Mouse (Mus musculus): ENCODE measurements at regions not wholly inside any gene's neighbourhood (a gene's known extent, or its start where the extent isn't known, plus 50 kb on each side); places are given as distances from the start of the nearest gene placed in this dataset.

DNA sequence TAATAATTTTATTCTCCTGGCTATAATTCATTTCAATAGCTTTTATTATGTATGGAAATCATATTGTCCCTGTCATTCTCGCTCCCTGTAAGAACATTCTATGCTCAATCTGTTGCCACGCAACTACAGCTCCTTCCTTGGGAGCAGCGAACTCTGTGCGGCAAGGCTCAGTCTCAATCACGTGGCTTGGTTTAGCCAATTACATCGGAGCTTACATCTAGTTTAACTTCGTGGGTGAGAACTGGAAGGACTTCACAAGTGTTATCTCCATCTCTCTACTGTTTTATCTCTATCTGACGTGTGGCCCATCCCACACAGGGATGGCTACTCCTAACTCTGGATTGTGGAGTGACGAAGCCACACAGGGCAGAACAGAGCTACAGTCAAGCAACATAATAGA lies 231.4 kb downstream of the Lmo4 start:
- 81% methylated on average over 9 of the region's 9 CpGs for WGBS
- no peak for ATAC-seq

DNA sequence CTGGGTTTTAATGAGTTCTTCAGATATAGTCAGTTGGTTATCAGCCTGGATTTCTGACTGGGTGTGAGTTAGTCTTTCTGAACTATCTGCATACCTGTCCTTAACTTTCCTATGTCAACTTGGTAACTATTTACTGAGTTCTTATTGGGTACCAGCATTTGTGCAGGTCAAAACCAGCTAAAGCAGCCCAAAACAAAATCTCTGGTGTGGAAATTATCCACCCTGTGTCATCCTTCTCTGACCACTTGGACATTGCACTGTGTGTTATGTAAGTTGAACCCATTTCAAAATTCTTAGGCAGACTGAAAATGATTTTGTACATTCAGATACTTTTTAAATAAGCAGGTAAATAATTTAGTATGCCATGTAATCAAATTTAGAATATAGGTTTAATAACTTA lies 232.7 kb downstream of the Lmo4 start:
- Histone ChIP-seq H3K4me3 (ENCODE audit: low read depth, low read length) (no peak overlapping the region), H3K27ac (ENCODE audit: low read depth, low read length) (no peak overlapping the region), H3K4me1 (replicated peaks; ENCODE audit: control insufficient read depth, insufficient read depth, low read length) (no peaks in the 10 kb centered on the region), H3K36me3 (ENCODE audit: control insufficient read depth, insufficient read depth) (no peaks in the 10 kb centered on the region), H3K9me3 (ENCODE audit: control insufficient read depth) (no peaks in the 10 kb centered on the region), H3K27me3 (replicated peaks; ENCODE audit: control insufficient read depth, insufficient read depth, low read length) (no peaks in the 10 kb centered on the region), H3K9ac (ENCODE audit: low read depth, low read length) (no peak overlapping the region), H3K4me2 (replicated peaks; ENCODE audit: low read depth) (no peak overlapping the region)
- TF ChIP-seq CTCF (IDR thresholded peaks at IDR 0.05; ENCODE audit: low read depth) = no peak
- ATAC-seq = no peak

More for the DNA sequence above, 231.4 kb downstream of the Lmo4 start:
- Histone ChIP-seq H3K9ac (ENCODE audit: low read depth, low read length) (no peak overlapping the region), H3K27ac (ENCODE audit: low read depth, low read length) (no peak overlapping the region), H3K4me3 (ENCODE audit: low read depth, low read length) (no peak overlapping the region), H3K27me3 (replicated peaks; ENCODE audit: control insufficient read depth, insufficient read depth, low read length) (no peaks in the 10 kb centered on the region), H3K4me2 (replicated peaks; ENCODE audit: low read depth) (no peak overlapping the region), H3K36me3 (ENCODE audit: control insufficient read depth, insufficient read depth) (no peaks in the 10 kb centered on the region), H3K4me1 (replicated peaks; ENCODE audit: control insufficient read depth, insufficient read depth, low read length) (no peaks in the 10 kb centered on the region), H3K9me3 (ENCODE audit: control insufficient read depth) (no peaks in the 10 kb centered on the region)
- TF ChIP-seq CTCF (IDR thresholded peaks at IDR 0.05; ENCODE audit: low read depth) = no peak

DNA sequence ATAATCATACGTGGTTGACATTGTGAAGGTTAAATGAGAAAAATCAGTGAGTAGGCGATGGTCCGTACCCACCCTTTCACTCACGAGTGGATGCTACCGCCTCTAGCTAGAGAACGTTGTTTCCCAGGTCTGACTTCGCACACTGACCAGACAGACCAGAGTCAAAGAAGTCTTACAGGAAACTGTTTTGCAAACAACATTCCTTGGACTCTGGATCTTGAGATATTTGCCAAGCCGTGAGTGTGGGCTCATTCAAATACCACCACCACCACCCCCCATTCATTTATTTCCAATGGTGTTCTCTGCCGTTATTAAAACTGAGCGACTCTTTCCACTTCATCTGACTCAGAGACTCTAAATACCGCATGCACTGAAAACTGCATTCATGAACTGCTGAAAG lies 234.2 kb downstream of the Lmo4 start:
- no peaks in the 10 kb centered on the region for H3K27me3 ChIP-seq (replicated peaks; ENCODE audit: control insufficient read depth, insufficient read depth, low read length)
- H3K9ac ChIP-seq (ENCODE audit: low read depth, low read length) = no peak overlapping the region
- no peaks in the 10 kb centered on the region for H3K9me3 ChIP-seq (ENCODE audit: control insufficient read depth)
- no peaks in the 10 kb centered on the region for H3K36me3 ChIP-seq (ENCODE audit: control insufficient read depth, insufficient read depth)
- no peaks in the 10 kb centered on the region for H3K4me1 ChIP-seq (replicated peaks; ENCODE audit: control insufficient read depth, insufficient read depth, low read length)
- no peak for ATAC-seq
- H3K4me3 ChIP-seq (ENCODE audit: low read depth, low read length) = no peak overlapping the region
- TF ChIP-seq CTCF (IDR thresholded peaks at IDR 0.05; ENCODE audit: low read depth) = no peak
- H3K27ac ChIP-seq (ENCODE audit: low read depth, low read length) = no peak overlapping the region
- WGBS = 62% methylated on average over 11 of the region's 11 CpGs
- H3K4me2 ChIP-seq (replicated peaks; ENCODE audit: low read depth) = no peak overlapping the region

DNA sequence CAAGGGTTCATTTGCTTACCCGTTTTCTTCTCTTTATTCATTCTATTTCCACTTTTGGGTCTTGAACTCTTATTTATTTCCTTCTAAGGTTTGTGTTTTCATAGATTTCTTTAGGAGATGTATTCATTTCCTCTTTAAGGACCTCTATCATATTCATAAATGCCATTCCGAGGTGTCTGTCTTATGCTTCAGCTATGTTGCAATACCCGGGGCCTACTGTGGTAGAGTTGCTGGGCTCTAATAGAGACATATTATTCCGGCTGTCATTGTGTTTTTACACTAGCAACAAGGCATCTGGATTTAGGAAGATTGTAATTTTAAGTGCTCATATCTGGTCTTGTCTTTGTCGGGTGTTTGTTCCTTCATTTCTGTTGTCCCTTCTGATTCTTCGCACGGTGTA lies 249.5 kb downstream of the Lmo4 start:
- no peaks in the 10 kb centered on the region for H3K4me1 ChIP-seq (replicated peaks; ENCODE audit: control insufficient read depth, insufficient read depth, low read length)
- no peak for ATAC-seq
- 92% methylated on average over 7 of the region's 7 CpGs for WGBS

DNA sequence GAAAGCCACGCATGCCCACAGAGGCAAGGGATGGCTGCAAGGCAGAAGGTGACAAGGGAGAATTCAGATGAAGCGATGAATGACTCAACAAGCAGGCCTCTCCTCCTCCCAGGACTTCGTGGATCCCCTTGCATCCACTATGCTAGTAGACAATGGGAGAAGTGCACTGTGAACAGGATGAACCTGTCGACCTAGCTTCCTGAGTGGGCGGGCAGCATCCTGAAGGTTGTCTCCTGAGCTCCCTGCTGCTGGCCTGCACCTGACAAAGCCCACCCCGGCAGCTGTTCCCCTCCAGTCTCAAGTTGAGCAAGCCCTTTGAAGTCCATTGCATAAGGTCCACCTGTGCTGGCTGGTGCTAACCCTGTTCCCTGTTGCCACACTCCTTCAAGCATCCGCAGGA lies 250.2 kb downstream of the Lmo4 start:
- H3K9me3 ChIP-seq (ENCODE audit: control insufficient read depth) = no peaks in the 10 kb centered on the region
- no peak for ATAC-seq
- H3K27me3 ChIP-seq (replicated peaks; ENCODE audit: control insufficient read depth, insufficient read depth, low read length) = no peaks in the 10 kb centered on the region
- 75% methylated on average over 7 of the region's 7 CpGs for WGBS
- no peaks in the 10 kb centered on the region for H3K4me1 ChIP-seq (replicated peaks; ENCODE audit: control insufficient read depth, insufficient read depth, low read length)
- no peak overlapping the region for H3K4me3 ChIP-seq (ENCODE audit: low read depth, low read length)
- H3K27ac ChIP-seq (ENCODE audit: low read depth, low read length) = no peak overlapping the region
- H3K9ac ChIP-seq (ENCODE audit: low read depth, low read length) = no peak overlapping the region
- no peak overlapping the region for H3K4me2 ChIP-seq (replicated peaks; ENCODE audit: low read depth)
- TF ChIP-seq CTCF (IDR thresholded peaks at IDR 0.05; ENCODE audit: low read depth) = no peak
- H3K36me3 ChIP-seq (ENCODE audit: control insufficient read depth, insufficient read depth) = no peaks in the 10 kb centered on the region

More for the DNA sequence above, 249.5 kb downstream of the Lmo4 start:
- H3K27ac ChIP-seq (ENCODE audit: low read depth, low read length) = no peak overlapping the region
- no peak overlapping the region for H3K4me2 ChIP-seq (replicated peaks; ENCODE audit: low read depth)
- TF ChIP-seq CTCF (IDR thresholded peaks at IDR 0.05; ENCODE audit: low read depth) = no peak
- no peaks in the 10 kb centered on the region for H3K36me3 ChIP-seq (ENCODE audit: control insufficient read depth, insufficient read depth)
- no peak overlapping the region for H3K9ac ChIP-seq (ENCODE audit: low read depth, low read length)
- no peak overlapping the region for H3K4me3 ChIP-seq (ENCODE audit: low read depth, low read length)
- H3K27me3 ChIP-seq (replicated peaks; ENCODE audit: control insufficient read depth, insufficient read depth, low read length) = no peaks in the 10 kb centered on the region
- no peaks in the 10 kb centered on the region for H3K9me3 ChIP-seq (ENCODE audit: control insufficient read depth)

DNA sequence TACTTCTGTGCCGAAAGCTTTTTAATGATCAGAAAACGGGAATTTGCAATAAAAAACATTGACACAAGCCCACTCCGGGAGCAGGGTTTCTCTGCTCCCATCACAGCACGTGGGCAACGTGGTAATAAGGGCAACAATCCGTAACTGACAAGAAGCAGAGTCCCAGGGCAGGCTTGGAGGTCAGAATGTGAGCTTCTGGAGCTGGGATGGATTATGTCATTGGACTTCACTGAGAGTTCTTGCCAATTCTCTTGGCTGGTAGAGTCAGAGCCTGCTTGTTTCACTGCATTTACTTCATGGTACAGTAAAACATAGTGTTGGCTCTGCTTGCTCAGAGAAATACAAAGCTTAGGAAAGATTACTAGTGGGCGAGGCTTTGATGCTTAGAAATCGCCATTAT lies 252.7 kb downstream of the Lmo4 start:
- ATAC-seq = no peak
- Histone ChIP-seq H3K27me3 (replicated peaks; ENCODE audit: control insufficient read depth, insufficient read depth, low read length) (no peaks in the 10 kb centered on the region), H3K27ac (ENCODE audit: low read depth, low read length) (no peak overlapping the region), H3K4me3 (ENCODE audit: low read depth, low read length) (no peak overlapping the region), H3K9me3 (ENCODE audit: control insufficient read depth) (no peaks in the 10 kb centered on the region), H3K36me3 (ENCODE audit: control insufficient read depth, insufficient read depth) (no peaks in the 10 kb centered on the region), H3K4me1 (replicated peaks; ENCODE audit: control insufficient read depth, insufficient read depth, low read length) (no peaks in the 10 kb centered on the region), H3K4me2 (replicated peaks; ENCODE audit: low read depth) (no peak overlapping the region), H3K9ac (ENCODE audit: low read depth, low read length) (no peak overlapping the region)
- TF ChIP-seq CTCF (IDR thresholded peaks at IDR 0.05; ENCODE audit: low read depth) = no peak
- 64% methylated on average over 8 of the region's 8 CpGs for WGBS

DNA sequence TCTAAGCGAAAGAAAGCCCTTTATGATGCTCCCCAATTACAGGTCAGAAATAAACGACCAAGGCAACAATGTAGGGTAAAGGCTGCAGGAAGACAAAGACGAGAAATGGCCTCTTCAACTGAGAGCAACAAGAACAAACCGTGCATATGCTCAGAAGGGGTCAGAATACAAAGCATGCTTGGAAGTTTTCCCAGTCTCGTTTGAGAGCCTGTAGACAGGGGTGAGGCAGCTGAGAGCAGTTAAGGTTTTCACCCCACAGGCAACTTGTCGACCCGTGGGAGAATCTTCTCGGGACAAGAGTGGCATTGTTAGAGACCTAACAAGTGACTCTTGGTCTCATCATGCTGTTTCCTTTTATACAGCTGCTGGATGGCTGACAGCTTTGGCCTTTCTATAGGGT lies 255.4 kb downstream of the Lmo4 start:
- H3K27ac ChIP-seq (ENCODE audit: low read depth, low read length) = no peak overlapping the region

More for the DNA sequence above, 255.4 kb downstream of the Lmo4 start:
- H3K4me1 ChIP-seq (replicated peaks; ENCODE audit: control insufficient read depth, insufficient read depth, low read length) = no peaks in the 10 kb centered on the region
- ATAC-seq = no peak
- no peak overlapping the region for H3K9ac ChIP-seq (ENCODE audit: low read depth, low read length)
- no peak overlapping the region for H3K4me3 ChIP-seq (ENCODE audit: low read depth, low read length)
- H3K36me3 ChIP-seq (ENCODE audit: control insufficient read depth, insufficient read depth) = no peaks in the 10 kb centered on the region
- H3K9me3 ChIP-seq (ENCODE audit: control insufficient read depth) = no peaks in the 10 kb centered on the region
- no peak overlapping the region for H3K4me2 ChIP-seq (replicated peaks; ENCODE audit: low read depth)
- TF ChIP-seq CTCF (IDR thresholded peaks at IDR 0.05; ENCODE audit: low read depth) = no peak
- H3K27me3 ChIP-seq (replicated peaks; ENCODE audit: control insufficient read depth, insufficient read depth, low read length) = no peaks in the 10 kb centered on the region
- 47% methylated on average over 8 of the region's 8 CpGs for WGBS
